Mouse (Mus musculus): ENCODE measurements around the gene Gtf2ird1. TPM values are rescaled to one million over a fixed set of nuclear protein-coding genes. Genes with fewer than 3 reads are reported as not detected.

Gene Gtf2ird1
- total RNA-seq, 2 experiments from 2014 or later: 46.9 to 47.0 TPM

DNA sequence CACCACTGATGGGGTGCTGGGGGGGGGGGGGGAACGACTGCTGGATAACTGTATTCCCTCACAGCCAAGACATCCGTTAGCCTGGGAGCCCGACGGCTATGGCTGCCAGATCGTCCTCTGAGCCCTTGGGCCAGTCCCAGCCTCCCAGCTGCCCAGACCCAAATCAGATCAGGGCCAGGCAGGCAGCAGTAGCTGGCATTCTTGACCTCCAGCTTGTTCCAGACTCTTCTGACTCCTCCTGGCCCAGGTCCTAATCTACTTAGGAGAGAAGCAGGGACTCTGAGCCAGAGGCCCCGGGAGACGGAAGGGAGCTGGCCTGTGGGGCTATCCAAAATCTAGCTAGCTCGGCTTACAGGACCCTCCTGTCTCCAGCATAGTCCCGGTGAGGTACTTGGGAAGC, 35.5 kb downstream of the Gtf2ird1 start:
- Histone ChIP-seq H3K27ac (no peak overlapping the region), H3K4me3 (no peak overlapping the region)
- intact Hi-C loops (cut with DNase I): no loop called here
- TF ChIP-seq CTCF (IDR thresholded peaks at IDR 0.05): no peak
- DNase-seq (ENCODE audit: extremely low spot score in 1 of 2, low spot score in 2 of 2): no peak

DNA sequence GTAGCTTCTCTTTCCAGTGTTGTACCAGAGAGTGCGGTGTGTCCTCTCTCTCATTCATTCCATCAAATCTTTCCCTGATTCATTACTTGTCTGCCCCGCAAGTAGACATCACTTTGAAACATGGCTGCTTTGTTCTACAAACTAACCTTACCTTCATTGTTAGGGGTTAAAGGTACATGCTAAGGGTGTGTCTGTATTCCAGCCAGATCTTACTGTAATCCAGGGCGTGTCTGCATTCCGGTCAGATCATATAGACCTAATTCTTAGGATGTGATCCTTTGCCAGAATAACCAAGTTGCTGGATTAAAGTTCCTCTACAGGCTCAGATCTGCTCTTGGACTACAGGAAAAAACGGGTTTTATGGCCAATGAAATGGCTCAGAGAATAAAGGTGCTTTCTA, 36.8 kb downstream of the Gtf2ird1 start:
- Histone ChIP-seq H3K27ac (no peak overlapping the region), H3K4me3 (no peak overlapping the region)
- TF ChIP-seq CTCF (IDR thresholded peaks at IDR 0.05): no peak
- no peak for DNase-seq (ENCODE audit: extremely low spot score in 1 of 2, low spot score in 2 of 2)
- intact Hi-C loops (cut with DNase I): no loop called here

DNA sequence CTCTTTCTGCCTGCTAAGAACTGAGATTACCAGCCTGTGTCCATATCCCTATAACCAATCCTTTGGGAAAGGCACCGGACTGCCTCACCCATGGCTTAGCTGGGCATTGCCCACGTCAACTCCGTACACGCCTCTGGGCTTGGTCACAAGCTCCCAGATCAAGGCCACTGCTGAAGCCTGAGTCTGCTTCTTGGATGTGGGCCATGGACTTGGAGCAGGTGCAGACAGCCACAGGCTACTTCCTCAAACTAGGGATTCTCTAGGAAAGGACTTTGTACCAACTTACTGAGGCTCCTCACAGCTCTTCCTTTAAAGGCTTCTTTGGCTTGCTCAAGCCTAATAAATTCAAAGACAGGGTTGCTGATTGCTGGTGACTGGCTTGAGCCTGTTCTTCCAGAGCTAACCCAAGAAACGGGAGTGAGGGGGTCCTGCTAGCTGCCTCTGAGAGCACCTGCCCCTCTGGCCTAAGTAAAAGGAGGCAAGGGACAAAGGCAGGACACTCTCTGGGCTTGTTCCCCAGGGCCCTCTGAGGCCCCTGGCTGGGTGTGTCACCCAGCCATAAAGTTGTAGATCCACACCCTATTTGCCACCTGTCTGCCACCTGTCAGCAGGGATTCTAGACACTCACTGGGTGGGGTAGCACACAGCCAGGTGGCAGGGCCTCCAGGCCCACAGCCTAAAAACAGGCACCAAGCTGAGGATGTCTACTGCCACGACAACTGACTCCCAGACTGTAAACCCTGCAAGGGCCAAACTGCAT, 38.0 kb downstream of the Gtf2ird1 start:
- TF ChIP-seq CTCF (IDR thresholded peaks at IDR 0.05): no peak
- intact Hi-C loops (cut with DNase I): no loop called here
- no peak overlapping the region for H3K4me3 ChIP-seq
- H3K27ac ChIP-seq: no peak overlapping the region
- DNase-seq (ENCODE audit: extremely low spot score in 1 of 2, low spot score in 2 of 2): no peak

DNA sequence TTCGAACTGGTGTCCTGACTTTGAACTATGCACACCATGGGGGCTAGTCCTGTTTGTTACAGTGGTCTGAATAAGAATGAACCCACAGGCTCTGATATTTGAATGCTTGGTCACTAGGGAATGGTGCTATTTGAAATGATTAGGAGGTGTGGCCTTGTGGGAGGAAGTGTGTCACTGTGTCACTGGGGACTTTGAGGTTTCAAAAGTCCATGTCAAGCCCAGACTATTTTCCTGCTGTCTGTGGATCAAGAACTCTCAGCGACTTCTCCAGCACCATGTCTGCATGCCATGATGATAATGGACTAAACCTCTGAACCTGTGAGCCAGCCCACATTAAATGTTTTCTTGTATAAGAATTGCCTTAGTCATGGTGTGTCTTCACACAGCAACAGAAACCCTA, 44.2 kb downstream of the Gtf2ird1 start:
- TF ChIP-seq CTCF (IDR thresholded peaks at IDR 0.05): no peak
- intact Hi-C loops (cut with DNase I): no loop called here
- no peak for DNase-seq (ENCODE audit: extremely low spot score in 1 of 2, low spot score in 2 of 2)
- no peak overlapping the region for H3K4me3 ChIP-seq
- no peak overlapping the region for H3K27ac ChIP-seq

DNA sequence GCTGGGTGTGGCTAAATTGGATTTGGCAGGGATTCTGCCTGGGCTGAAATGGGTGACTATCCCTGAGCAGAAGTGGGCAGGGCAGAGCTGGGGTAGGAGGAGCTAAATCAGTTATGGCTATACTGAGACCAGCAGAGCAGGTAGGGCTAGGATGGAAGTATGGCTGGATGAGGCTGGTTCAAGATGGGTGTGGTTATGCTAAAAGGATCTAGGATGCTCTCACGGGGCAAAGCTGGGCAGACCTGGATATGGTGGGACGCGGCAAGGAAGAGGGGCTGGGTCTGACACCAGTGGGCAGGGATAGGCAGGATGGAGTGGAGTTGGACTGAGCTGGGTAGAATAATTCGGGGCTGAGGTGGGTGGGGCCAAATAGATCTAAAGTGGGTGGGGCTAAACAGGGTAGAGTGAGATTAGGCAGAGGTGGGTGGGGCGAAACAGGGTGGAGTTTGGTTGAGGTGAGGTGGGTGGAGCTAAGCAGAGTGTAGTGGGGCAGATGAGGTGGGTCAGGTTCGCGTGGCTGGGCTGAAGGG, 46.1 kb downstream of the Gtf2ird1 start:
- H3K27ac ChIP-seq: no peak overlapping the region
- intact Hi-C loops (cut with DNase I): no loop called here
- TF ChIP-seq CTCF (IDR thresholded peaks at IDR 0.05): no peak
- no peak overlapping the region for H3K4me3 ChIP-seq
- no peak for DNase-seq (ENCODE audit: extremely low spot score in 1 of 2, low spot score in 2 of 2)

DNA sequence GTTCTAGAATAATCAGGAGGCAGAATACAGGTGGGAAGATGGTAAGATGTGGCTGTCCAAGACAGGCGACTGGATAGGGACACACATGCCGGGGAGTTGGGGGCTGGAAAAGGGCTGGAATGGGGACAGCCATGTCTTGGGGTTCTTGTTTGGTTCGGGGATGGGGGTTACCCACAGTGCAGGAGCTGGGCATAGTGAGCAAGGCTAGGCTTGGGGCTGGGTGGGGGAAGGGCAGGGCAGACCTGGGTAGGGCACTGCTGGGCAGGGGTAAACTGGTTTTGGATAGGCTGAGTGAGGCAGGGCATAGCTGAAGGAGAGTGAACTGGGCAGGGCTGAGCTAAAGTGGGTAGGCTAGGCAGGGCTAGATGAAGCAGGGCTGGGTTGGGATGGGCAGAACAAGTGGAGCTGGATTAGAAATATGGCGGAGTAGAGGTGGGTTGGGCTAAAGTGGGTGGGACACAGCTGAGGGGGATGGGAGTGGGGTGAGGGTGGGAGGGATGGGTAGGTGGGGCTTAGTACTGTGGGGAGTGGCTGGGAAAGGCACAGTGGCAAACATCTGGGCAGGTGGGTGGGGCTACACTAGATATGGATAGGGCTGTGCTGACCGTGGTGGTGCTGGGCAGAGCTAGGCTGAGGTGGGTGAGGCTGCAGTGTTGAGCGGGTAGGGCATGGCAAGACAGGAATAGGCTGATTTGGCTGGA, 46.8 kb downstream of the Gtf2ird1 start:
- no peak for DNase-seq (ENCODE audit: extremely low spot score in 1 of 2, low spot score in 2 of 2)
- TF ChIP-seq CTCF (IDR thresholded peaks at IDR 0.05): no peak
- intact Hi-C loops (cut with DNase I): no loop called here
- no peak overlapping the region for H3K4me3 ChIP-seq
- H3K27ac ChIP-seq: no peak overlapping the region

DNA sequence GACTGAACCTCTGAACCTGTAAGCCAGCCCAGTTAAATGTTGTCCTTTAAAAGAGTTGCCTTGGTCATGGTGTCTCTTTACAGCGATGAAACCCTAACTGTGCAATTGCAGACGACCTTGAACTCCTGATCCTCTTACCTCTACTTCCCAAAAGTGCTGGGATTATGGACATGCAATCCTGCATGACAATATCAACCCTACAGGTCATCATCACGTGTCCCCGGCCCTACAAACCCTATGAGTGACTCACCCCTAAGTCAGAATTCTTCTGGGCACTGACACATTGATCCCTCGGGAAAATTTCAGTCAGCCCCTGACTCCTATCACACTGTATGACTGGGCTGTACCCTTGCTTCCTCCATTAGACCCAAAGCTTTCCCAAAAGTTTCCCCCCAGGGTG, 48.4 kb downstream of the Gtf2ird1 start:
- intact Hi-C loops (cut with DNase I): no loop called here
- no peak for TF ChIP-seq CTCF (IDR thresholded peaks at IDR 0.05)
- Histone ChIP-seq H3K4me3 (no peak overlapping the region), H3K27ac (no peak overlapping the region)
- no peak for DNase-seq (ENCODE audit: extremely low spot score in 1 of 2, low spot score in 2 of 2)

DNA sequence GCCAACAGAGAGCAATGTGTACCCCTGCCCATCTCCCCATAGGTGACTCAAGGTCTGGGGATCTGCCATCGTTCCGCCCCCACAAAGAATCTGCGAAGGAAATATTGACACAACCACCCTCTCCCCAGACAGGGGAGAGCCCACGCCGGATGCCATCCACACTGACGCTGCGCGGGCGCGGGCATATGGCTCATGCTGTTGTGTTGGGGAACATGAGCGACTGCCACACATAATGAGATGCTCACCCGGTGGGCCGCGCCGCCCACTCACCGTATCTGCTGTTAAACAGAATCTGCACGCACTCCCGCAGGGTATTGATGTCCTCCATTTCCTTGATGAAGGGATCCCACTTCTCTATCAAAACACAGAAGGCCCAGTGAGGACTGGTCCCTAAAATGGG, 54.7 kb downstream of the Gtf2ird1 start:
- intact Hi-C loops (cut with DNase I): loop anchor here (1.0 kb wide), 1 partner anchor 25 kb away; no protein-coding TSS in a partner anchor
- TF ChIP-seq CTCF (IDR thresholded peaks at IDR 0.05): no peak
- H3K4me3 ChIP-seq: no peak overlapping the region
- no peak overlapping the region for H3K27ac ChIP-seq
- DNase-seq (ENCODE audit: extremely low spot score in 1 of 2, low spot score in 2 of 2): peak; percentile 69

DNA sequence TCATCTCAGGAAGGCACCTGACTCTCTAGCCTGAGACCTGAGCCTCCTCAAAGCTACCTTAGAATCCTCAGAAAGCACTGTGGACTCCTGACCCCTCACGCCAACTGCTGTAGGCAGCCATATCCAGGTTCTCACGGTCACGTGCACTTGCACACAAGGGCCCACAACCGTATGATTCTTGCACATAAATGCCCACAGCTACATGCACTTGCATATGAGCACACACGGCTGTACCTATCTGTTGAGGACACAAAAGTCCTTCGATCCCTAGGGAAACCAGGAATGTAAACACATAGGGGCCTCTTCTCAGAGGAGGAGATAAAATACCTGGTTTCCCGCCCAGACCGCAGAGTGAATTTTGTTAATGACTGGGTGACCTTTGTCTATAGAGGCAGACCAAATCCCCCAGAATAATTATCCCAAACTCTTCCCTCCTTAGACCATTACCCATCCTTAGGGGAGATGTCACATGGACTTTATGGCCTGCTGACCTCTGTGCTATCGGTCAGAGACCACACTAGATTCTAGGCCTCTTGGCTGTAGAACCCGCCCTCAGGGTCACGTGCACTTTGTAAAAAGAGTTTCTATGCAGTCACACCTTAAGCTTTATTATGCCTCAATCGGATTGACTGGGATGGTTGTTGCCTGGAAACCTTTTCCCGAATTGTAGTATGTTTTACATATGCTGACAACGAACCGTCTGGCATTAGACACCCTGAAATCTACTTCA, 58.9 kb downstream of the Gtf2ird1 start:
- Histone ChIP-seq H3K27ac (no peak overlapping the region), H3K4me3 (no peak overlapping the region)
- intact Hi-C loops (cut with DNase I): loop anchor here (10.0 kb wide), 1 partner anchor 1027 kb away; no protein-coding TSS in a partner anchor
- DNase-seq (ENCODE audit: extremely low spot score in 1 of 2, low spot score in 2 of 2): no peak
- no peak for TF ChIP-seq CTCF (IDR thresholded peaks at IDR 0.05)

DNA sequence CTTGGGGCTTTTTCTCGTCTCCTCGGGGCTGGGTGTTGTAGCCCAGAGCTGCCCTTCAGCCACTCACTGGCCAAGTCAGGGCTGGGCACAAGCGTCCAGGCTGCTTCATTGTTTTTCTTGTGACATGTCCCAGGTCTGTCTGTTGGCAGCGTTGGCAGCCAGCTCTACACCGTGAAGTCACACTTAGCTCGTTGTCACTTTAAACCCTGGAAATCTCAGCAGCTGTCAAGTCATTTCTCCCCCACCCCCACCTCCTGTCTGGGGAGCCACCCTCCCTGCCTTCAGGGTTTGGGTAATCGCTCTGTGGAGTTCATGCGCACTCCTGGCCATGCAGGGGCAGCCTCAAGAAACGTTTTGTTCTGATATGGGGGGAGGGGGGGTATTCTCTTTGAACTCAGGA, 60.0 kb downstream of the Gtf2ird1 start:
- intact Hi-C loops (cut with DNase I): loop anchor here (10.0 kb wide), 1 partner anchor 1028 kb away; no protein-coding TSS in a partner anchor
- DNase-seq (ENCODE audit: extremely low spot score in 1 of 2, low spot score in 2 of 2): no peak
- H3K4me3 ChIP-seq: no peak overlapping the region
- no peak overlapping the region for H3K27ac ChIP-seq
- TF ChIP-seq CTCF (IDR thresholded peaks at IDR 0.05): no peak

DNA sequence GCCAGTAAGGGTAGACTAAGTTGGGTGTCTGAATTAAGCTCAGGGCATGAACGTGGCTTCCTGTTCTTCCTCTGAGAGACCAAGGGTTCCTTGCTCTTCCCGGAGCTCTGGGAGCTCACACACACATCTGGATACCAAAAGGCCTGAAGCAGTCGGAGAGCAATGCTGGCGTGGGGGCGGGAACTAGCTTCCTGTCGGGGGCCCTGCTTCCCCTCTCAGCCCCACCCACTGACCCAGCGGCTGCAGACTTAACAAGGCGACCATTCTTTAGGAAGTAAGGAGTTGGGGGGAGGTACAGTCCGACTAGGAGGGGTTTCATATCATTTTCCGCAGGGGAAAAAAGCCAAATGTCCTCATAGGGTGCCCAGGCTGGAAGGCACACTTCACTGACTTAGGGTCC, 61.9 kb downstream of the Gtf2ird1 start:
- TF ChIP-seq CTCF (IDR thresholded peaks at IDR 0.05): no peak
- intact Hi-C loops (cut with DNase I): loop anchor here (10.0 kb wide), 1 partner anchor 1030 kb away; no protein-coding TSS in a partner anchor
- H3K27ac ChIP-seq: no peak overlapping the region
- H3K4me3 ChIP-seq: no peak overlapping the region
- no peak for DNase-seq (ENCODE audit: extremely low spot score in 1 of 2, low spot score in 2 of 2)

DNA sequence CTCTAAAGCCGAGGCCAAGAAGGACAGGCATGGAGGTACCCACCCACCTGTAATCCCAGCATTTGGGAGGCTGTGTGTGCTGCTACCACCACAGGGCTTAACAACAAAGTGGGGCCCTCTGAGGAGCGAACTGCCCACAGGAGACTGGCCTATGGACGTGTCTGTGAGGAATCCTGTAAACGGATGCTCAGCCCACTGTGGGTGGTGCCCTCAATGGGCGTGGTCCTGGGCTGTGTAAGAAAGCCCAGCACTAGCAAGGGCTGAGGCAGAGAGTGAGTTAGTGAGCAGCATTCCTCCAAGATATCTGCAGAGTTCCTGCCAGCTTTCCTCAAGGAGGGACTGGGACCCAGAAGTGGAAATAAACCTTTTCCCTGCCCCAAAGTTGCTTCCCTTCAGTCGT, 62.9 kb downstream of the Gtf2ird1 start:
- H3K4me3 ChIP-seq: no peak overlapping the region
- intact Hi-C loops (cut with DNase I): loop anchor here (10.0 kb wide), 1 partner anchor 1031 kb away; no protein-coding TSS in a partner anchor
- no peak for TF ChIP-seq CTCF (IDR thresholded peaks at IDR 0.05)
- H3K27ac ChIP-seq: no peak overlapping the region
- no peak for DNase-seq (ENCODE audit: extremely low spot score in 1 of 2, low spot score in 2 of 2)
